Mouse (Mus musculus): ENCODE measurements around the gene Olfr301.

The Olfr301 gene

GRCm38 (mm10) chr7:86403546-86403945, at the start of gene Olfr301:
Gene Olfr301 (plus strand): TSS chr7:86403846.
- no peak for DNase-seq (ENCODE audit: extremely low read depth, low read depth, low spot score)

GRCm38 (mm10) chr7:86366828-86367227, 36.8 kb upstream of the Olfr301 start, which contains the start of gene Olfr305:
Gene Olfr305 (minus strand): TSS chr7:86366928.
- no peak for DNase-seq (ENCODE audit: extremely low read depth, low read depth, low spot score)

GRCm38 (mm10) chr7:86385769-86386168, 17.9 kb upstream of the Olfr301 start:
- no peak for DNase-seq (ENCODE audit: extremely low read depth, low read depth, low spot score)

GRCm38 (mm10) chr7:86386558-86386957, 17.1 kb upstream of the Olfr301 start, which contains the start of gene Olfr304:
Gene Olfr304 (minus strand): TSS chr7:86386658.
- no peak for DNase-seq (ENCODE audit: extremely low read depth, low read depth, low spot score)

GRCm38 (mm10) chr7:86397689-86398088, 6.0 kb upstream of the Olfr301 start, which contains the start of gene Olfr303:
Gene Olfr303 (minus strand): TSS chr7:86397789.
- no peak for DNase-seq (ENCODE audit: extremely low read depth, low read depth, low spot score)

GRCm38 (mm10) chr7:86459621-86460020, 56.0 kb downstream of the Olfr301 start, which contains the start of gene Olfr299:
Gene Olfr299 (plus strand): TSS chr7:86459921.
- DNase-seq (ENCODE audit: extremely low read depth, low read depth, low spot score): no peak
